Mouse (Mus musculus): Measurements from ENCODE around the gene Ptpa. TPM values are rescaled to one million over a fixed set of nuclear protein-coding genes. Genes with fewer than 3 reads are reported as not detected.

Gene Ptpa
- total and polyA plus RNA-seq, 3 experiments = 111 to 194 (median 122) TPM

GRCm38 (mm10) chr2:30408452-30409100 is 7.3 kb upstream of the Ptpa start:
- H3K9ac ChIP-seq (ENCODE audit: insufficient read depth, low read depth) = no peak overlapping the region
- H3K36me3 ChIP-seq (replicated peaks in 1 of 2; ENCODE audit: control insufficient read depth in 1 of 2, insufficient read depth in 1 of 2, low read length in 1 of 2) = peaks cover 3 to 16% of the 10 kb centered on the region in 2 experiments
- no peaks in the 10 kb centered on the region for H3K9me3 ChIP-seq (replicated peaks; ENCODE audit: low read length)
- dilution Hi-C loops (cut with MboI; ENCODE audit: extremely low pct_ligation_motif_present, extremely low pct_unique_long_range_greater_than_20kb, low sequenced_read_pairs) (no loop called here), in situ Hi-C loops (cut with MboI; ENCODE audit: low pct_ligation_motif_present, low pct_unique_long_range_greater_than_20kb, low sequenced_read_pairs) (no loop called here)
- H3K4me2 ChIP-seq (ENCODE audit: insufficient read depth, low read depth, poor library complexity, severe bottlenecking) = no peak overlapping the region
- H3K79me2 ChIP-seq (replicated peaks; ENCODE audit: control insufficient read depth, extremely low read depth, insufficient read depth, poor library complexity, severe bottlenecking) = no peaks in the 10 kb centered on the region
- no peak overlapping the region for H3K4me3 ChIP-seq (replicated peaks in 1 of 3; ENCODE audit: low read depth in 2 of 3, low read length in 2 of 3, poor library complexity in 1 of 3)
- H3K27me3 ChIP-seq (replicated peaks) = no peaks in the 10 kb centered on the region
- H3K4me1 ChIP-seq (ENCODE audit: control insufficient read depth in 1 of 2, insufficient read depth in 2 of 2) = peaks cover 16 to 33% of the 10 kb centered on the region in 2 experiments
- no peak overlapping the region for H3K27ac ChIP-seq (ENCODE audit: insufficient read depth, low read depth)
- TF ChIP-seq ZKSCAN1 (IDR thresholded peaks at IDR 0.05; ENCODE audit: borderline replicate concordance, low read depth, low read length) (no peak), MYC (IDR thresholded peaks at IDR 0.05; ENCODE audit: low read depth, low read length) (no peak)
- no peak for DNase-seq (ENCODE audit: extremely low read depth)

GRCm38 (mm10) chr2:30409454-30410176 is 6.2 kb upstream of the Ptpa start:
- H3K4me2 ChIP-seq (ENCODE audit: insufficient read depth, low read depth, poor library complexity, severe bottlenecking) = no peak overlapping the region
- no peak overlapping the region for H3K4me3 ChIP-seq (replicated peaks in 1 of 3; ENCODE audit: low read depth in 2 of 3, low read length in 2 of 3, poor library complexity in 1 of 3)
- H3K27ac ChIP-seq (ENCODE audit: insufficient read depth, low read depth) = no peak overlapping the region
- H3K4me1 ChIP-seq (ENCODE audit: control insufficient read depth in 1 of 2, insufficient read depth in 2 of 2) = peaks cover 16 to 33% of the 10 kb centered on the region in 2 experiments
- H3K9me3 ChIP-seq (replicated peaks; ENCODE audit: low read length) = no peaks in the 10 kb centered on the region
- H3K27me3 ChIP-seq (replicated peaks) = peaks cover 10% of the 10 kb centered on the region
- no peaks in the 10 kb centered on the region for H3K79me2 ChIP-seq (replicated peaks; ENCODE audit: control insufficient read depth, extremely low read depth, insufficient read depth, poor library complexity, severe bottlenecking)
- in situ Hi-C loops (cut with MboI; ENCODE audit: low pct_ligation_motif_present, low pct_unique_long_range_greater_than_20kb, low sequenced_read_pairs) = no loop called here
- no peak overlapping the region for H3K9ac ChIP-seq (ENCODE audit: insufficient read depth, low read depth)
- H3K36me3 ChIP-seq (replicated peaks in 1 of 2; ENCODE audit: control insufficient read depth in 1 of 2, insufficient read depth in 1 of 2, low read length in 1 of 2) = peaks cover 0 to 10% of the 10 kb centered on the region in 2 experiments
- no peak for DNase-seq (ENCODE audit: extremely low read depth)
- TF ChIP-seq ELF1 (IDR thresholded peaks at IDR 0.05; ENCODE audit: low read depth, low read length) (no peak), SMC3 (IDR thresholded peaks at IDR 0.05; ENCODE audit: low read depth, low read length) (no peak), TBP (conservative IDR thresholded peaks at IDR 0.05; ENCODE audit: low read depth, low read length) (no peak), MAX (IDR thresholded peaks at IDR 0.05; ENCODE audit: low read length) (no peak), MXI1 (IDR thresholded peaks at IDR 0.05; ENCODE audit: low read depth, low read length) (no peak), PAX5 (IDR thresholded peaks at IDR 0.05; ENCODE audit: low read length) (no peak), RCOR1 (conservative IDR thresholded peaks at IDR 0.05; ENCODE audit: low read depth, low read length) (no peak), MEF2A (IDR thresholded peaks at IDR 0.05; ENCODE audit: borderline replicate concordance, low read depth, low read length) (no peak), HCFC1 (IDR thresholded peaks at IDR 0.05; ENCODE audit: low read depth, low read length) (no peak), CTCF (conservative IDR thresholded peaks at IDR 0.05 in 1 of 2, IDR thresholded peaks at IDR 0.05 in 1 of 2; ENCODE audit: low read depth in 2 of 2, low read length in 2 of 2) (no peak), SIN3A (IDR thresholded peaks at IDR 0.05; ENCODE audit: low read length) (no peak), E2F4 (IDR thresholded peaks at IDR 0.05; ENCODE audit: insufficient replicate concordance, low read depth, low read length) (no peak), ZC3H11A (IDR thresholded peaks at IDR 0.05; ENCODE audit: low read depth, low read length) (no peak), EP300 (IDR thresholded peaks at IDR 0.05; ENCODE audit: low read length) (no peak), NRF1 (IDR thresholded peaks at IDR 0.05; ENCODE audit: low read depth, low read length) (no peak), KAT2A (IDR thresholded peaks at IDR 0.05; ENCODE audit: insufficient replicate concordance, low read length) (no peak), CHD2 (IDR thresholded peaks at IDR 0.05; ENCODE audit: low read length) (no peak), ZMIZ1 (IDR thresholded peaks at IDR 0.05; ENCODE audit: low read depth, low read length) (no peak), BHLHE40 (IDR thresholded peaks at IDR 0.05; ENCODE audit: low read depth, low read length) (no peak), UBTF (IDR thresholded peaks at IDR 0.05; ENCODE audit: low read depth, low read length) (no peak)
- dilution Hi-C loops (cut with MboI; ENCODE audit: extremely low pct_ligation_motif_present, extremely low pct_unique_long_range_greater_than_20kb, low sequenced_read_pairs) = no loop called here

All from CH12.LX (cell line).